Mouse (Mus musculus): ENCODE data around the gene Slc38a8.

Gene Slc38a8

GRCm38 (mm10) chr8:119437506-119437905 lies 64.0 kb downstream of the Slc38a8 start:
- DNase-seq (ENCODE audit: low spot score): no peak

DNA sequence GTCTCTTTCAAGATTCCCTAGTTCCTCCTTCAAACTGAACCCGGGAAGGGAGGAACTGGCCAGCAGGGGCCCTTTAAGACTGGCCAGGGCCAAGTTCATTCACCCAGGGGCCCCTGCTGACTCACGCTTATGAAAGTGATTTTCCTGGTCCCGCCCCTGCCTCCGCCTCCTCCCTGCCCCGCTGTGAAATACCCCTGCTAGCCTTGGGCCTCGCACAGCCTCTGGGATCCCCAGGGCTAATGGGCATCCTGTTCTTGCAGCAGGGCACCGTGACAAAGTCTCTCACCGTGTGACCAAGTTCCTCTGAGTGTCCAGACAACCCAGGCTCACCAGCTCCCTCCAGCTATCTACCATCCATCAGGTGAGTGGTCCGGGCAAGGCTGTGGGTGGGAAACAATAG lies 64.6 kb downstream of the Slc38a8 start:
- DNase-seq (ENCODE audit: low spot score): no peak

GRCm38 (mm10) chr8:119436331-119436730 lies 65.2 kb downstream of the Slc38a8 start:
- DNase-seq (ENCODE audit: low spot score): no peak

- no peak for DNase-seq (ENCODE audit: low spot score)
Observed at GRCm38 (mm10) chr8:119435527-119435926, 66.0 kb downstream of the Slc38a8 start.

- no peak for DNase-seq (ENCODE audit: low spot score)
Observed at GRCm38 (mm10) chr8:119434569-119434968, 66.9 kb downstream of the Slc38a8 start.

- DNase-seq (ENCODE audit: low spot score): no peak
Observed at GRCm38 (mm10) chr8:119433582-119434174, 67.8 kb downstream of the Slc38a8 start, which contains the start of gene Osgin1. TSS of gene Osgin1 (plus strand) at chr8:119434124.

- no peak for DNase-seq (ENCODE audit: low spot score)
Observed at GRCm38 (mm10) chr8:119432372-119432771, 69.1 kb downstream of the Slc38a8 start.

DNA sequence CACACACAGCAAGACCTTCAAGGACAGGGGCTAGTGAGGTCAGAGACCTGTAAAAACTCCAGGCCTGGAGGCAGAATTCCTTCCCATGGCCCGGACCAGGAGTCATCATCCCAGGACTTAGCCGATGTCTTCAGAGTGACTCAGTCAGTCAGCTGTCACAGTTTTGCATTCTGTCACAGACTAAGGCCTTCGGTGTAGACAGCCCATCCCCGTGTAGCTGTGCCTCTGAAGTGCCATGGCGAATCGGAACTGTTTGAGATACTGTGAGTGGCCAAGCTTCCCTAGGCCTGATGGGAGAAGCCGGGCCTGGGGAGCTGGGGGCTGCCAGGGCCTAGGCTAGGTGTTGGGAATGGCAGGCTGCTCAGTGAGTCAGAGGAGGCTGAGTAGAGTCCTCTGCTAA lies 70.8 kb downstream of the Slc38a8 start:
- DNase-seq (ENCODE audit: low spot score): no peak

DNA sequence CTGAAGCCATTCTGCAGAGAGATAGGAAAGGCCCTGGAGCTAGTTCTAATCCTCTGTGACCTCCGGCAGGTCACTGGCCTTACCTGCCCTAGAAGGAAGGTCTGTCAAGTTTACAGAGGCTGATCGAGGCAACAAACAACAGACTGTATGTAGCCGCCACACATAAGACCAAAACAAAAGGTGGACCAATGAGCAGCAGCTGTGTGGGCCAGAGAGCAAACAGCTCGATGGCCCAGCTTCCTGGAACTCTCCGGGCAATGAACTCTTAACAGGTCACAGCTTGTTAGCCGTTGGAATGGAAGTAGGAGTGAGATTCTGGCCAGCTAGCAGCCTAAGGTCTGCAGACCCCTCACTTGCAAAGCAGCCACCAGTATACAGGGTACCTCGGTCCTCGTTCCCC lies 71.2 kb downstream of the Slc38a8 start:
- DNase-seq (ENCODE audit: low spot score): no peak
